Mouse (Mus musculus): ENCODE results near the gene Crtc2. TPM values are rescaled to one million over a fixed set of nuclear protein-coding genes. Genes with fewer than 3 reads are reported as not detected.

Crtc2 gene
- 123 and 136 TPM in 2 replicates for polyA plus RNA-seq (2012)

GRCm38 (mm10) chr3:90253653-90254418, at the start of gene Crtc2:
Crtc2 (plus strand) TSS chr3:90254163.

GRCm38 (mm10) chr3:90213377-90213866, 40.5 kb upstream of the Crtc2 start, which contains the start of the genes Rps27 and Rab13:
Rps27 (minus strand) TSS chr3:90213651.
Rab13 (plus strand) TSS chr3:90213695.

GRCm38 (mm10) chr3:90231507-90232333, 22.2 kb upstream of the Crtc2 start, which contains the start of gene Jtb:
Jtb (plus strand) TSS chr3:90231597.

GRCm38 (mm10) chr3:90242984-90243775, 10.8 kb upstream of the Crtc2 start, which contains the start of gene Creb3l4:
Creb3l4 (minus strand) TSS chr3:90243512.

GRCm38 (mm10) chr3:90247960-90248745, 5.8 kb upstream of the Crtc2 start, which contains the start of gene Slc39a1:
Slc39a1 (plus strand) TSS chr3:90248172.

GRCm38 (mm10) chr3:90265034-90265931, 11.3 kb downstream of the Crtc2 start, which contains the start of gene Dennd4b:
Dennd4b (plus strand) TSS chr3:90265185.

GRCm38 (mm10) chr3:90292345-90293275, 38.6 kb downstream of the Crtc2 start, which contains the start of gene Gatad2b:
Gatad2b (plus strand) TSS chr3:90293178.

Other genes starting within 250 kb of the Crtc2 start
- 18.3 and 22.3 TPM in 2 replicates for gene 4933434E20Rik, start 202.5 kb upstream of the Crtc2 start, polyA plus RNA-seq (2012)
- gene Ubap2l, start 201.5 kb upstream of the Crtc2 start, polyA plus RNA-seq (2012), result 125 and 126 TPM in 2 replicates
- gene Tpm3, start 181.5 kb upstream of the Crtc2 start, polyA plus RNA-seq (2012), result 366 and 435 TPM in 2 replicates
- gene Nup210l, start 150.0 kb upstream of the Crtc2 start, polyA plus RNA-seq (2012), result 0.07 and 0.08 TPM in 2 replicates
- gene Rps27, start 40.5 kb upstream of the Crtc2 start, polyA plus RNA-seq (2012), result 220 and 293 TPM in 2 replicates
- 3.8 and 4.4 TPM in 2 replicates for gene Rab13, start 40.5 kb upstream of the Crtc2 start, polyA plus RNA-seq (2012)
- gene Jtb, start 22.6 kb upstream of the Crtc2 start, polyA plus RNA-seq (2012), result 116 and 122 TPM in 2 replicates
- gene Creb3l4, start 10.7 kb upstream of the Crtc2 start, polyA plus RNA-seq (2012), result not detected in 2 replicates
- 12.1 and 13.0 TPM in 2 replicates for gene Slc39a1, start 6.0 kb upstream of the Crtc2 start, polyA plus RNA-seq (2012)
- gene Dennd4b, start 11.0 kb downstream of the Crtc2 start, polyA plus RNA-seq (2012), result 90.1 and 99.5 TPM in 2 replicates
- gene Gatad2b, start 39.0 kb downstream of the Crtc2 start, polyA plus RNA-seq (2012), result 6.1 and 6.7 TPM in 2 replicates
- 3.5 TPM in 2 replicates for gene Slc27a3, start 135.8 kb downstream of the Crtc2 start, polyA plus RNA-seq (2012)
- 24.4 and 25.8 TPM in 2 replicates for gene Ints3, start 179.5 kb downstream of the Crtc2 start, polyA plus RNA-seq (2012)
- gene Npr1, start 211.7 kb downstream of the Crtc2 start, polyA plus RNA-seq (2012), result 0.57 and 1.1 TPM in 2 replicates
- gene Ilf2, start 222.0 kb downstream of the Crtc2 start, polyA plus RNA-seq (2012), result 17.1 and 20.8 TPM in 2 replicates
- 4.0 and 5.0 TPM in 2 replicates for gene Snapin, start 236.9 kb downstream of the Crtc2 start, polyA plus RNA-seq (2012)

All from megakaryocyte-erythroid progenitor cell, adult 5 weeks (primary cell).